Mouse (Mus musculus) CD8-positive naive resting alpha-beta T cell, adult 2 months (primary cell): ENCODE results near the gene Akt1.

ENCODE experiments used
- DNase-seq, 2 experiments: peaks; one replicate each; pipeline ENCODE4 v3.0.0; 2022; ENCODE audit warnings: low read depth in 2 of 2, low spot score in 2 of 2

Gene Akt1

DNA sequence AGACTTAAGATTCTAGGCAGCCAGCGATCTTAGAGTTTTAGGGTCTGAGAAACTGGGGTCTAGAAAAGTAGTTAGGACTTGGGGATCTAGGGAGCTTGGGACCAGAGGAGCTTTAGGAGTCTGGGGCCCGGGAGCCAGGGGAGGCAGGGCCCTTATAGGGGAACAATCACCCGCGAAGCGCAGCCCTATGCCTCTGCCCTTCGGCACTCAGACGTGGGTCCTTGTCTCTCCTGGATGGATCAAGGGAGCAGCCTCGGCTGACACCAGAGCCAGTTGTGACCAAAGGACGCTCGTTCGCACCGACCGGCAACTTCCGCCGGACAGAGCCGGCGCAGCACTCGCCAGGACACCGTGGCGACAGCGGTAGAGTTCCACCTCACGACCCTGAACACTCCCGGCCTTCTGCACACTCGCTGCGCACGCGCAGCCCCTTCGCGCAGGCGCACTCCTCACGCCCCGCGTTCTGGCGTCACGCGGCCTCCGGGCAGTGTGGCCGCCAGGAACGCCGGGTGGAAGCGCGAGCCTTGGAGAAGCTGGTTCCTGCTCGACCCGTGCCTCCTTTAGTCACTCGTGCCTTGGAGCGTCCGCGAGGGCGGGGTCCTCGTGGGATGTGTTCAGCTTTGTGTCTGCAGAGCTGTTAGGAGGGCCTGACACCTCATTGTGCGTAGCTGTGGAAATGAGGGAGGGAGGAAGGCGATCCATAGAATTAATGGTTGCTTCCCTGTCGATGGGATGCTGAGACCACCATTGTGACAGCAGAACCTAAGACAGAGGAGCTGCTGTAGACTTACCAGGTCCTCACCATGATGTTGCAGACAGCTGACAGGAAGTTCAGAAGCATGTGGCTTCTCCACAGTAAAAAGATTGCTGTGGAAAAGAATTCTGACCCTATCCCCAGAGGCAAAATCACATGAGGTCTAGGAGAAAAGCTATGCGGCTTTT lies 18.8 kb upstream of the Akt1 start:
- DNase-seq, result peak; percentile 81 to 86

DNA sequence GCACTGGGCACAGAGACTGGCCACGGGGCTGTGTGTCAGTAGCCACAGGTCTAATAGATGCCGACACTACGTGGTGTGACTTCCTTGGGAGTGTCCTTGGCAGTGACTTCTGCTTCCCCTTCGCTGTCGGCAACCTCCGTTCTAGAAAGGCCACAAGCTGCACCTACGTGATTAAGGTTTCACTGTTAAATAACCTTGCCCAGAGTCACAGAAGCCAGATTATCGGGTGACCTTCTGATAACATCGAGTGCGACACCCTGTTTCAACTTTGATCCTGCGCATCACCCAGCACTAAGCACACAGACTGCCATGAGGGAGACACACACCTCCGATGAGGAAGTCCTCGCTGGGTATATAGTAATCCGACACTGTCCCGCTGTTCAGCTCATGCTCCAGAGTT lies 13.8 kb upstream of the Akt1 start:
- no peak for DNase-seq

DNA sequence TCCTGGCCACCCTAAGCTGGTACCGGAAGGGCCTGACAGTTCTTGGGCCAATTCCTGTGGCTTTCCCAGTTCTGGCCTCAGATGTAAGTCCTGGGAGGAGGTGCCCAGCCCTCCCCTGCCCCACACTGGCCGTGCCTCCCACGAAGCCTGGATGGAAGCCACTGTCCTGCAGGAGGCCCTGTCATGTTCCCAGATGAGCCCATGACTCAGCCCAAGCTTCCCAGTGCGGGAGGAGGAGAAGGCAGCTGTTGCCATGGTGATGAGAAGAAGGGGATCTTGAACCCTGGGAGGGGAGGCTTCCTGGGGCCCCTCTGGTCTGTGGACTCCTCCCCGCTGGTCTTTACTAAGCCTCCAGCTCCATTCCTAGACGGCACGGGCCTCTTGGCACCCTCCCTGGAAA lies 8.7 kb upstream of the Akt1 start:
- DNase-seq, result no peak

DNA sequence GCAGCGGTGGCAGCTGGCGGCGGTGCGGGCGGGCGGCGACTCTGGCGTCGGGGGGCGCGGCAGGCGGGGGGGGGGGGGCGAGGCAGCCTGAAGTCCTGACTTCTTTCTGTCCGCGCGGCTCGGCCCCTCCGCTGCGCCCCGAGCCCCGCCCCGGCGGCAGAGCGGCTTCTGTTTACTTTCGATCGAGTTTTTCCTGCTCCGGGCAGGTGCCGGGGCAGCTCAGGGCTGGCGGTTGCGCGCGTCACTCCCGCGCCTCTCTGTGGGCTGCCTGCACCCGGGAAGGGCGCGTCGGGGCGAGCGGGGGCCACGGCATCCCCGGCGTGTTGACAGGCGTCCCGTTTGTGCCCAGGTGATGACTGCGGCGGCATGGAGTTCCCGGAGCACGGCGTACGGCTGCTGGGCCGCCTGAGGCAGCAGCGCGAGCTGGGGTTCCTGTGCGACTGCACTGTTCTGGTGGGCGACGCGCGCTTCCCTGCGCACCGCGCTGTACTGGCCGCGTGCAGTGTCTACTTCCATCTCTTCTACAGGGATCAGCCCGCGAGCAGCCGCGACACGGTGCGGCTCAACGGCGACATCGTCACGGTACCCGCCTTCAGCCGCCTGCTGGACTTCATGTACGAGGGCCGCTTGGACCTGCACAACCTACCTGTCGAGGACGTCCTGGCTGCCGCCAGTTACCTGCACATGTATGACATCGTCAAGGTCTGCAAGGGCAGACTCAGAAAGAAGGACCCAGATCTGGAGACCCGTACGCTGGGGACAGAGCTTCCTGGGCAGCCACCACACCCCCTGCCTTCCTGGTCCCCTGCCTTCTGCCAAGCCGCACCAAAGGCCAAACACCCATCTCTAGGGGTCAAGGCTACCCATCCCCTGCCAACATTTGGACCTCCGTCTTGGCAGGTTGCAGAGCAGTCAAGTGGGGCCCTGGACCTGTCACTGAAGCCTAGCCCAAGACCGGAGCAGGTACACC lies 4.6 kb upstream of the Akt1 start:
- peak; percentile 22 to 30 for DNase-seq

DNA sequence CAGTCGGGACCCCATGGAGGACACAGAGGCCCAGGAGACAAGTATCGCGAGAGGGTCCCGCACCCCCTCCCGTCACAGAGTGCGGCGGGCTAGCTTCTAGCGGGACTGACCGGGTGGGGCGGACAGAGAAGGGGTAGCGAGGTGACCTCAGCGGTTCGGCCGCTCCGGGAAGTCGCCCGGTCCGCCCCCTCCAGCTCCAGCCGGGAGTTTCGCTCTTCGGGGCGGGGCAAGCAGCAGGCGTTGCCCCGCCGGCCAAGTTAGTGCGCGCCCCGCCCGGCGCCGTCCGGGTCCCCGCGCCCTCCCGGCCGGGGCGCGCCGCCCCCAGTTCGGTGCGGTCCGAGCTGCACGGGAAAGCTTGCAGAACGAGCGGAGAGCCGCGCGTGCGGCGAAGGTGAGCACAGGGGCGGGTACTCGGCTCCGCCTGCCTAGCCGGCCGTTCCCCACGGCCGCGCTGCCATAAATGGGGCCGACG lies 3.9 kb upstream of the Akt1 start, which contains the start of gene Zbtb42:
Zbtb42 (plus strand) TSS at position 274 of the 472 bp plus-strand sequence.
- DNase-seq, result peak in 1 of 2 experiments; percentile 15

DNA sequence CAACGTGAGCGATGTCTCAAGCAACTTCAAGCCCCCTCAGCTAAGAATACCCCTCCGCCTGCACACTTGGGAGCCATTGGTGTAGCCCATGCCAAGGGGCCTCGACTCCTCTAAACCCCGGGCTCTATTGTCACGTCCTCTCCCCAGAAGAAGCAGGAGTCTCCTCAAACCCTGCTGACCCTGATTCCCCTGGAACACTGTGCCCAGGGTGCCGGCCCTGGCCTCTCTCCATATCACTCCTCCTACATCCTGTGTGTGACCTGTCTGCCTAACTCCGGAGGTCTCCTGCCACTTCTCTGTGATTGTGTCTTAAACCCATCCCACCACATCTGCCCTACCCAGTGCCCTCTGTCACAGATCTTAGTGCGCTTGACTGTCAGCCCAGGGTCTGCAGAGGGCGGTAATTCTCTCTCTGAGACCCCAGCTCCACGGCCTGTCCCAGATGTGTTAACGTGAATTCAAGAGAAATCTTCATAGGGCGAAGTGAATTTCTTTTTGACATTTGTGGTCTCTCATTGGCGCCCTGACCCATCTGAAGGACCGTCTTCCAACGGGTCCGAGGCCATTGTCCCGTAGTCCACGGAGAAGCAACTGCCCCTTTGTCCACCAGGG lies 3.4 kb upstream of the Akt1 start:
- DNase-seq, result no peak

DNA sequence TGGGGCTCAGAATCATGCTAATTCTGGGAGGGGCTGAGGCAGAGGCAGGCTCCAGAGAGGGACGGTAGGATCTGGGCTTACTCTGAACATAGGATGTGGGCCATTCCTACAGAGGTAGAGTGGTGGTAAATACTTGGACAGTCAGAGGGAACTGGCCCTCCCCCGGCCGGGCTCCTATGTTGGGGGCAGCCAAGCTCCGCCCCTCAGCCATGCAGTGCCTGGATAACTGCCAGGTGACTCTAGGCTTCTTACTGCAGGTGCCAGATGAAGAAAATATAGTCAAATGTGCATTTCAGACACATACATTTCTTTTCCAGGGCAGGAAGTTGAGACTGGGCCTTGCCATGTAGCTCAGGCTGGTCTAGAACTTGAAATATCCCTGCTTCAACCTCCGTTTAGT lies 2.4 kb upstream of the Akt1 start:
- no peak for DNase-seq

DNA sequence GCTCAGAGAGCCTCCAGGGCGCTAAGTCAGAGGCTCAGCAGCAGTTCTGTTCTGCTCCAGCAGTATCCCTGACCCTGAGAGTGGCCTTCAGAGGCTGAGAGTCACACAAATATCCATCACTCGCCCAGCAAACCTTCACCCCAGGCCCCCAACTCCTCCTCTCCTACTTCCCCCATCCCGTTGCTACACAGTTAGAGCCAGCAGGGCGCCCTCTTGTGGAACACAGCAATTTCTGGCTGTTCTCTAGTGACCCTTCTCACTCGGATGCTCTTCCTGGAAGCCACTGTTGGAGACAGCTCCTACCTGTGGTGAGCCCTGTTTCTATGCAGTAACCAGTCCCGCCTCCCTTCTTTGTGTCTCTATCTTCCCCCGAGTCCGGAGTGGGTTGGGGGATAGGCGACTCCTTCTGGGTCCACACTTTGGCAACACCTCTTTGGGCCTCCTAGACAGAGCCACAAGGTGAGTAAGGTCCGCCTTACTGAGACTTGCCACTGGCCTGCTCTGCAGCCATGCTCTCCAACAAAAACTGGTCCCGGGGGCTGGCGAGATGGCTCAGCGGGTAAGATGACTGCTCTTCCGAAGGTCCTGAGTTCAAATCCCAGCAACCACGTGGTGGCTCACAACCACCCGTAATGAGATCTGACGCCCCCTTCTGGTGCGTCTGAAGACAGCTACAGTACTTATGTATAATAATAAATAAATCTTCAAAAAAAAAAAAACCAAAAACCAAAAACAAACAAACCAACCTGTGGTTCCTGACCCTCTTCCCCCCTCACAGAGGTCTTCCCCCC lies 756 bp upstream of the Akt1 start:
- DNase-seq, result peak; percentile 79 to 87

DNA sequence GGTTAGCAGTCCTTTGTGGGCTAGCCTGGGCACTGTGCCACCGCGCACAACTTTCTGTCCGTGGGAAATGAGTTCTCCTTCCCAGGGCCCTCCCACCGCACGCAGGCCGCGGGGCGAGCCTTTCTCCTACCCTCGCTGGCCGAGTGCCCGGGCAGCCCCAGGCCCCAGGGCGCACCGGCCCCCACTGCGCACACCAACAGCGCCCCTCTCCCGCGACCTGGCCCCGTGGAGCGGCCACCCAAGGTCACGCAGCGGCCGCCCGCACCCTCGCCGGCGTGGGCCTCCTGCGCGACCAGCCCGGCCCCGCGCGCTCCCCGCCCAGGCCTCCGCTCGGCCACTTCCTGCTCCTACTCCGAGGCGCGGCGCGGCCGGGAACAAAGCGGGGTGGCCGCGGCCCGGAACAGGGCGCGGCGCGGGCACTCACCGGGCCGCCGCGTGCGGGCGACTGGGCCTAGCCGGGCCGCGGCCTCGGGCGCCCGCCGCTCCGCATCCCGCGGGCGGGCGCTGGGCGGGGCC lies 1.1 kb downstream of the Akt1 start:
- DNase-seq, result no peak

DNA sequence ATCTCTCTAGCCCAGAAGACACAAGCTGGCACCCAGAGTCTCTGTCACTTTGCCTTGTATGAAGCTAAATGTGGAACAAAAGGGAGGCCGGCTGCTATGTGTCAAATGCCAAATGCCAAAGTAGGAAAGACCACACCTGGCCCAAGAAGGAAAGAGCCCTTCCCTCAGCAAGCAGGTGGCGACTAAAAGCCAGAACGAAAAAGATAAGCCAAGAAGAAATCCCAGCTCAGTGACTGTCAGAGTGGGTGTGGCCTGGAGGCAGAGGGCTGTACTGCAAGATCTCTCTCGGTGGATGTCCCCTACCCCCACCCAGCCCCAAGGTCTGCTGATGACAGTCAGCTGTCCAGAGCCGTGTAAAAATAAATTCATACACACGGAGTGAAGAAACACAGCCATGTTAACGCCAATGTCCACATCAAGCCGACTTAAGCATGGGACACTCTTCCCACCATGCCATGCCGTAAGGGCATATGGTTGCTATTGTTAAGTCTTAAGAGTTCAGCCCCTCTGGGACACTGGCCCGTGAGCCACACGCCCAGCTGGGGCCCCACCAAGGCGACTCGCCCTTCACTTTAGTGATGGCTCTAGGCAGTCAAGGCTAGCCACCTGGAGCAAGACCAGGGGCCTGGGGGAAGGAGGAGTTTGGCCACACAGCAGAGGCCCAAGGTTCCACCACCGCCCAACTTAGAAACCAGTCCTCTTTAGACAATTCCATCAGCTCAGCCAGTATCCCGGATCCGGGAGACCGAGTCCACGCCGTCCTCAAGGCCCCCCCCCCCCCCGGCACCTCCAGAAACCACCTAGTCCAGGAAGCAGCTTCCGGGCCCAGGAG lies 1.7 kb downstream of the Akt1 start:
- peak in 1 of 2 experiments; percentile 21 for DNase-seq

DNA sequence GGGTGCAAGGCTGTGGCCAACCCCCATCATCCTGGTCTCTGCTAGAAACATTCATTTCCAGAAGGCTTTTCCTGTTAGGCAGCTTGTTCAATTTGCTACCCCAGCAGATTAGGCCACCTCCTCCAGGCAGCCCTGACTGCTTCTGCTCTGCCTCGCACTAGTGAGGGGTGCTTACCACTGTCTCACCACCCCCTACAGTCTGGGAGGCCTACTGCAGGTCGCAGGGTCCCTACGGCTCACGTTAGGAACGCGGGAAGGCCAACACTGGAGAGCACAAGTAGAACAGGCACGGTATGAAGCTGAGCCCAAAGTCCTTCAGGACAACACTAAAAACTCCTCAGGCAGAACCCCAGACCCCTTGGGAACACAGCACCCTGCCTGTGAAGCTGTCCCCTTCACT lies 2.8 kb downstream of the Akt1 start:
- no peak for DNase-seq

DNA sequence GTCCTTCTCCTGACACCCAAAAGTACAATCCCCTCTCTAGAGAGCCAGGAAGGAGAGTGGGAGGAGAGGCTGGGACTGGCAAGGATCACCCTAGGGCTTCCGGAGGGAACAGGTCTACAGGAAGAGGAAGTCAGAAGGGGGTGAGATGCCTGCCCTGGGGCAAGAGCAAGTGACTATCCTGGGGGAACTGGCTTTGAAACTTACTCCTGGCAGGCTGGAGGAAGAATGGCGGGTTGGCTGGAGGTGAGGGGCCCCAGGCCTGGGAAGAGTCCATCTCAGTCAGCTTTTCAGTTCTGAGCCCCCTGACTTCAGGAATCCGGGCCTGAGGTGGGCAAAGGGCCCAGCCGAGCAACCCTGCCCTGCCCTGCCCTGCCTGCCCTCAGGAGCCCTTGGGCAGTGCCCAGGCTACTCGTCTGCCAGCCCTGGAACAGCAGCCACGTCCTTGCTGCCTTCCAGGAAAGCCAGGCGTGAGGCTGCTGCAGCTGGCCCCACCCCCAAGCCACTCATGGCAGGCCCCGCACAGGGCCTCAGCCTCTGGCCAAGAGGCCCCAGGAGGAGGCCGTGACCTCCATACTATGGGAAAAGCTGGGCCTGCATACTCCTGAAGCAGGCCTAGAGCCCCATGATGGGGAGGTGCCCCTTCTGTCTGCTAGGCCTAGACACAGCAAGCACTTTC lies 3.8 kb downstream of the Akt1 start:
- no peak for DNase-seq

DNA sequence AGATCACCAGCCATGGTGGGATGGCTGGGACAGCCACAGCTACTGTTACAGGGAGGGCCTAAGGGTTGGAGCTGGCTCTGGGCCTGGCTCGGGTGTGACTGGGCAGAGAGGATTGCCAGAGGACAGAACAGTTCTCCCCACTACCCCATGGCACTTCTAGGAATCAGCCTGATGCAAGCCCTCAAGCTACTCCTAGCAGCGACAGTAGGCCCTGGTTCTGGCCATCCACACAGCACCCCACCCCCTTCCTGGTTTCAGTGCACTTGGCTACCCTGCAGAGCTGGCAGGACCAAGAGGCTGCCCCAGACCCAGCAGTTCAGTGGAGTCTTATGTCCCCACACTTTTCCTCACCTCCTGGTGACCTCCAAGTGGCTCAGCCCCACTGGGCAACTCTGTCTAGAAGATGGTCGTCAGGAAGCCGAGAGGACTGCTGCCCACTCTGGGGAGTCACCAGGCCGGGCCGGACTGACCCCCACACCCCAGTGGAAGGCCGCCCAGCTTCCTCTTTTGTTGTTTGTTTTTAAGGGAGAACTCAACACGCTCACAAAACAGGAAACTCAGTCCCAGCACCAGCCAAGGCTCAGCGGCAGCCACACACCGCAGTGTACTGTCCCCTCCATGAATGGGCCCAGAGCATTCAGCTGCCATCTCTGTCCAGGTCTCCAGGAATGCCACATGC lies 6.9 kb downstream of the Akt1 start:
- no peak for DNase-seq

DNA sequence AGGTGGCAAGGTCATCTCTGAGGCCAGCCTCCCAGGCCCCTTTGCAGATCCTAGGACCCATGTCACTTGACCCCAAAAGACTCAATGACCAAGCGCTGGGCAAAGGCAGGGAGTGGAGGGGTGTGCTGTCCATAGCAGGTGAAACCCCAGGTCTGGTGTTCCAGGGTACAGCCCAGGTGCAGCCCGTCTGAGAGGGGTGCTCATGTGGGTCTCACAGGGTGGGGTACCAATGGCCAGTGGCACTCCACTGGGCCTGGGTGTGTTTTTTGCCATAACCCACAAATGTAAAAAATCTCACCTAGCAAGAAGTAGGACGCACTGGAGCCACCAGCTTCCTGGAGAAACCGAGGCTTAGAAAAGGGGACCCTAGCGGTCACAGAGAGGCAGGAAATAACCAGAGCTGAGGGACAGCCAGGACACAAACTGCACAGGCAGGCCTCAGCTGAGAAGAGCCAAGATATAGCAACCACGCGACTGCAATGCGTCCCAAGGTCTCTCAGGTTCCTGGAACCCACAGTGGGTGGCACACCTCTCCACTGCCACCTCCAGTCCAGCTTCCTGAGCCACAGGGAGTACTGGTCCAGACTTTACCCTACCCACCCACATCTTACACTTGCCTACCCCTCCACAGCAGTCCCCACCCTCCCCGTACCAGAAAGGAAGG lies 8.7 kb downstream of the Akt1 start:
- no peak for DNase-seq

DNA sequence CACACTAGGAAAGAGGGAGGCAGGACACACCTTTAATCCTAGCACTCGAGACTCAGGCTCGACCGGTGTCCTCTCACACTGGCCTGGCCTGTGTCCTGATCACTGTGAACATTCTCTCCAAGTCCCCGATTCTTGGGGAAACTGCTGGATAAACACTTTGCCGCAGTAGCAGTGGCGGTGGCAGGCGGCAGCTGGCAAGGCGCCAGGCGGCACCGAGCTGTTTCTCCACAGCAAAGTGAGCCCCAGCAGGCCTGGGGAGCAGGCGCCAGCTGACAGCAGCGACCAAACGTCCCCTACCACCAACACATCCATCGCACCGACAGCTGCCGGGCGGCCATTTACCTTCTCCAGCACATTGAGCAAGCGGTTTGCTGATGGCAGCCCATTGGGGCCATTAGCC lies 9.2 kb downstream of the Akt1 start:
- no peak for DNase-seq

DNA sequence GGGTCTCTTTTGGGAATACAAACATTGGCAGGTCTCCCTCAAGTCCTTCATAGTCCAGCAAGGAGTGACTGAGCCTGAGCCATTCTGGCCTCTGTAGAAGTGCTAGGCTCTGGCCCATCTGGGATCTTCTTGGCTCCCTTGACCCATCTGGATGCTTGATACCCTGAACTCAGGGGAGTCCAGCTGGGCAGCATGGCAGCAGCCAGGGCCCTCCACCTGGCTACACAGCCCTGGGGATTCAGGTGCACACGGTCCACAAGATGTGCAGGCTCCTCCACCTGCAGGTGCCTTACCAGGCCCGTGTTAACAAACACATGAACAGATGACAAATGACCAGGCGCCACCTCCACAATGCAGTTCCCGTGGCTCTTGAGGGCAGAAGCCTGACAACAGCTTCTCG lies 10.0 kb downstream of the Akt1 start:
- DNase-seq, result no peak

DNA sequence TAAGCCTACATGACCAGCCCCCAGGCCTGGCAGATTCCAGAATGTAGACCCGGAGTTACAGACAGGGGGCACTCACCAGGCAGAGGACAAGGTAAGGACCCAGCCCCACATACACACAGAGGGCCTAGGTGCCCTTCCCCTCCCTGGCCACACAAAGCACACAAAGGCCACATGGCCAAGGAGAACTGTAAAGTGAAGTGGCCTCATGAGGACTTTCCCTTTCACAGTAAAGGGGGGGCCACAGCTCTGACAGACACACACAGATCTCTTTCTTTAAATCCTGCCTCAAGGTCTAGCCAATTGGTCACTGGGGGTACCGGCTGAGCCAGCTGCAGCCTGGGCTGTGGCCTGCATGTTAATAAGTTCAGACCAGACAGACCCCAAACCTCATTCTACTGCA lies 10.6 kb downstream of the Akt1 start:
- no peak for DNase-seq

DNA sequence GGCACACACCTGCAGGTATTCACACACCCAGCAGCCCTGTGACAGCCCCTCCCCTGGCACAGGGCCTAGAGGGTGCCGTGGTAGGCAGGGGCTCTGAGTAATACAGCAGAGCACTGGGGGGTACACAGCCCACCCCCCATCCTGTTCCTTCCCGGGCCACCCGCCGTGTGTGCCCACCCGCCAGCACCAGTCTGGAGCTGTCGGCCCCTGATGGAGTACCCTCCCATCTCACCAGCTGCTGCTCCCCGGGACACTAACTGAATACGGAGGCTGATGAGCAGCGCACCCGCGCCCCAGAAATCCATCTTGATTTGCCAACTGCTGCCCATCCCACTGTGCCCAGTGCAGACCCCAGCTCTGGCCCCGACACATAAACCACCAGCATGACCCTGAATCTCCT lies 11.0 kb downstream of the Akt1 start:
- no peak for DNase-seq
